Mouse (Mus musculus) adrenal gland, postnatal 4 days (tissue): ENCODE measurements around the gene Prpf3. TPM values are rescaled to one million over a fixed set of nuclear protein-coding genes. Genes with fewer than 3 reads are reported as not detected.
A peak's percentile ranks its signal among the peaks of the same experiment; 100 is the strongest.
"Not testable (repeated sequence)": the region's sequence is repeated elsewhere in the genome, so short reads cannot be mapped to it uniquely, and the experiment has no call there.

Source experiments
- DNase-seq, 2 experiments: peaks; one replicate each; pipeline ENCODE4 v3.0.0; 2021 to 2022; ENCODE audit warnings: low spot score in 2 of 2, mixed read lengths in 2 of 2
- total RNA-seq, 2 experiments: library from RNA; stranded (reverse); gene quantifications; 2 replicates each; pipeline ENCODE4 v1.2.3; 2021

Gene Prpf3
- total RNA-seq, 2 experiments from 2014 or later: 31.9 to 34.7 TPM

DNA sequence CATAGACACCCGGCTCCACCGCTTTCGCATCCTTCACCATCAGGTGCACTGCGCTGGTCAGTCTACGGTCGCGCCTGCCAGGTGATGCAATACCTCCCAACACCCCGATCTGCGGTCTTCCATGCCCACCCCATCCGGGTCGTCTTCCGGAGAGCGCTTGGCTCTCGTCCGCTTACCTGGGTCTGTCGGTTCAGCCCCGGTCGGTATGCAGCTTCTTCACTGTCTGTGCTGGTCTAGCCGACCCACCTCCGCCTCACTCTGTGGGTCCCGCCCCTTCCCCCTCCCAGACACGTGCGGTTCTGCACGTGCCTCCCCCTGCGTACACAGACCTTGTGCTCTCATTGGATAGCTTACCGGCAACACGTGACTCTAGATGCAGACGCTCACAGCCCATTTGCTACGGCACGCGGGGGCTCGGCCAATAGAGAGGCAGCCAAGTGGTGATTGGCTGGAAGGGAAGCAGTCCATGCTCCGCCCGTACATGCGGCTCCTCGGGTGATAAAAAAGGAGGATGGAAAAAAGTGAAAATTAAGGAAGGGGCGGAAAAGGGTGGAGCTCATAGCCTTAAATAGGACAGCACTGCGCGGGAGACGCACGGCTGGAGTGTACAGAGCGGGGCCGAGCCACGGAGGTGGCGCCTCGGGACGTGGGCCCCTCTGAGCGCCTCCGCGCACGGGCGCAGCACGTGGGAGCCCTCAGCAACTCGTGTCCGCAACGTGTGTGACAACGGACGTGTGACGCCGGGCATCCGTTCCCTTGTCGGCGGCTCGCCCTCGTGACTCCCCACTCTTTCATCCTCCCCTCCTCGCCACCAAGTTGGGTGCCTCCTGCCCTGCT is 26.5 kb upstream of the Prpf3 start, which contains the start of gene Ciart:
Gene Ciart (minus strand): TSS at position 273 of the 837 bp plus-strand sequence.
- DNase-seq: peak; percentile 80 to 91

DNA sequence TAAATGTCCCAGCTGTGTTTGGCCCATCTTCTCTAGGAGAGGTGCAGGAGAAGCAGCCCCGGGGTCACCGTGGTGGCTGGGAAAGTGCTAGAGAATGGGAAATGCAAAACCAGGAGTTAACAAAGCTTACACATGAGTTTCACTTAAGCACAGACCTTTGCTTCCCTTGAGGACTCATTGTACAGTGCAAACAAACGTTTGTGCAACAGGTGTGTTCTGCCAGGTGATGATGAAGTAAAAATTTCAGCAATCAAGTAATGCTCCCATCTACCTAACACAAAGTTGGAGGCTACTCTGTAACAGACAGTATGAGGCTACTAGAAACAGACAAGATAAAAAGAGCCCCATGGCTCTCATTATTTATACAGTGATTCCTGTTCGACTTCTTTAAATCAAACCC is 23.4 kb upstream of the Prpf3 start:
- DNase-seq: no peak

DNA sequence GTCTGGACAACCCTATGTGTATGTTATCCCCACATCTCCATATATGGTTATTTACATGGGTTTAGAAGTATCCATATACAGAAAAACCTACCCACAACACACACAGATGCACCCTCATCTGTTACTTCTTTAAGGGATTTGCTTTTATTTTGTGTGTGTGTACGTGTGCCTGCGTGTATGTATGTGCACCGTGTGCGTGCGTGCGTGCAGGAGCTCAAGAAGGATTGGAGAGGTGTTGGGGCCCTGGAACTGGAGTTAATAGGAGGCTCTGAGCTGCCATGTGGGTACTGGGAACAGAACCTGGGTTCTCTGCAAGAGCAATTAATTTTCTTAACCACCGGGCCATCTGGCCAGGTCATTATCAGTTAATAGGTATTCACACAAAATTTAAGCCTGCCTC is 16.4 kb upstream of the Prpf3 start:
- DNase-seq: no peak

DNA sequence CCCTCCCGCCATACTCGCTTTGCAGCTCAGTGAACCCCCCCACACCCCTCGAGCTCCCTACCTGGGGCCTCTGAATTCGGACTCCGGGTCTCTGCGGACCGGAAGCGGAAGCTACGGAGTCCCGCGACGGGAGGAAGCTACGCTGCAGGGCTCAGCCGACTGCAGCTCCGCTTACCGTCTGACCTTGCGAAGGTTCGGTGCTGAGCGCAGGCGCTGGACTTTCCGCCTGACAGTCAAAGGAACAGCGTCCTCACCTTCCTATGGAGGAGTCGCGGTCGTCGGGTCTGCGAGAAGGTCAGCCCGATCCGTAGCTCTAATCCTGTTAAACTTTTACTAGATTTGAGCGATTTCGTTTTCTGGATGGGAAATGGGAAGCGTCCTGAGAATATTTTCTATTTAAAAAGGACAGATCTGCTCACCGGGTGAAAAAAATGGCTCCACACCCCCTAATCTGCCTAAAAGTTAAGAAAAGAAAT is 15.7 kb upstream of the Prpf3 start, which contains the start of gene Mrps21:
Gene Mrps21 (minus strand): TSS at position 128 of the 476 bp plus-strand sequence.
- DNase-seq: peak; percentile 62 to 82

DNA sequence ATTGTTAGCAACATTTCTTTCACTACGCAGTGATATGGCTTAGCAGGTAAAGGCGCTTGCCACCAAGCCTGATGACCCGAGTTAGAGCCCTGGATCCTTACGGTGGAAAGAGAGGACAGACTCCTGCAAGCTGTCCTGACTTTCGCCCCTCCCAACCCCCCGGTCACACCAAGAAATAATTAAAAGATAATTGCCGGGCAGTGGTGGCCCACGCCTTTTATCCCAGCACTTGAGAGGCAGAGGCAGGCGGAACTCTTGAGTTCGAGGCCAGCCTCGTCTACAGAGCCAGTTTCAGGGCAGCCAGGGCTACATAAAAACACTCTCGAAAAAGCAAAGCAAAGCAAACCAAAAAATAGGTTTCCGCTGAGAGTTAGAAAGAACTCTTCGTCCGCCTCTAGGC is 15.3 kb upstream of the Prpf3 start:
- DNase-seq: no peak

DNA sequence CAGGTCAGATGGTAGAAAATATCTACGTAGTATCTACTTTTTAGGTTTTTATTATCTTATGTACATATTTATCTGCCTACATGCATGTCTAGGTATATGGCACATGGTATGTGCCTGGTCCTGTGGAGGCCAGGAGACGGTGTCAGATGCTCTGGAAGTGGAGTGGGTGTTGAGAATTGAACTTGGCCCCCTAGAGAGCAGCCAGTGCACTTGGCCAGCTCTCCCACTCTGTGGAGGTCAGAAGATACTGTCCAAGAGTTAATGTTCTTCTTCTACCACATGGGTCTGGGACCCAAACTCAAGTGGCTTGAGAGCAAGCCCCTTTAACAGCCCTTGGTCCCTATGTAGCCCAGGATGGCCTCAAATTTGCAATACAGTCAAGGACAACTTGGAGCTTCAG is 11.7 kb upstream of the Prpf3 start:
- no peak for DNase-seq

DNA sequence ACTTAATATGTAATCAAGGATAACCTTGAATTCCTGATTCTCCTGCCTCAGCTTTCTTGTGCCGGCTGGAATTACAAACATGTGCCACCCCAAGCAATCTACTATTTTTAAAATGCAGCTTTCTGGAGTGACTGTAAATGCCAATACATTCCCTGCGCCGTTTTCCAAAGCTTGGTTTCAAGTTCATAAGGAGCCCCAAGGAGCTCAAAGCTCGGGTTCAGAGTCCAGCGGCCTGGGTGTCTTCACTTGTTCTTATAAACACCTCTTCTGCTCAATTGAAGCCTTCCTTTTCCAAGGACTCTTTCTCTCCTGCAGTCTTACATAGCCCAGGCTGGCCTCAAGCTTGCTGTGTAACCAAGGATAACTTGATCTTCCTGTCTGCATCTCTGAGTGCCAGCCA is 10.4 kb upstream of the Prpf3 start:
- DNase-seq: no peak

DNA sequence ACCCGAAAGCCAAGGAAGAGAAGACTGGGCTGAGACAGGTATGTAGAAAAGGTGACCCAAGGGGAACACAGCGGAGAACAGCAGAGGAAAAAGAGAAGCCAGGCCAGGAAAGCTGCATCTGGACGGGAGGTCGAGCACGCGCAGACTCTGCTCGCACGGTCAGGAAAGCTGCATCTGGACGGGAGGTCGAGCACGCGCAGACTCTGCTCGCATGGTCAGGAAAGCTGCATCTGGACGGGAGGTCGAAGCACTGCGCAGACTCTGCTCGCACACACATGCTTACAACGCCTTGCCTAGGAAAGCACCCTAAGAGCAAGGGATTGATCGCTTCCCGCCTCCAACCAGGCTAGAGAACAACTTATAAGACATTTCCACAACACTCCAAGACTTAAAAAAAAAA is 9.9 kb upstream of the Prpf3 start:
- DNase-seq: no peak

DNA sequence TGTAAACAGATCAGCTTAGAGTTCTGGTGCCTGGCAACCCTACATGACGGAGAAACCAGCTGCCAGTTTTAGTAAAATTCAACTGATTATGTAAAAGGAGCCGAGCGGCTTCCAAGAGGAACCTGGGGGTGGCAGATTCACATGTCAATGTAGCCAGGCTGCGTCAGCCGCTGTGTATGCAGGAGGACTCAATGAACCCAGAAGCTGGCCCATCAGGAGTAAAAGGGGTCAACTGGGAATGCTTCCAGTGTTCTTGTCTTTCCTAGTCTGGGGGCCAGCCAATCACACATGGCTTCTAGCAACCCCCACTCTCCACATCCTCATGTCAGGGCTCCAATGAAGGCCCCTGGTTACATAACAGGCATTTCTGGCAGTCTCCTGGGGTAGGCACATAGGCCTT is 9.4 kb upstream of the Prpf3 start:
- no peak for DNase-seq

DNA sequence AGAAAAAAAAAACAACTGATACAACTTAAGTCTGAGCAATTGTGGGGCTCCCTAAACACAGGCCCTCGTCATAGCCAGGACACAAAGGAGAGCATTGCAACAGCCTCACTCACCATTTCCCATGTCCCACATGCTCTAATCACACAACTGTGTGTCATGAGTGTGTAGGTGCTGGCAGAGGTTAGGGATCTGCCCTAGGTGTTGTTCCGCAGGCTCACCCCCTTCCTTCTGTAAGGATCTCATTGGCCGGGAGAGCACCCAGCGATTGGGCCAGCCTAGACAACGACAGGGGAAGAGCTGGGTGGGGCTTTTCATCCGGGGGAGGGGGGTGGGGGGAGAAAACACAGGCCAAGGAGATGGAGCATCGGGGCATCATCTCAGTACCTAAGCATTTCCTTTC is 7.9 kb upstream of the Prpf3 start:
- no peak for DNase-seq

DNA sequence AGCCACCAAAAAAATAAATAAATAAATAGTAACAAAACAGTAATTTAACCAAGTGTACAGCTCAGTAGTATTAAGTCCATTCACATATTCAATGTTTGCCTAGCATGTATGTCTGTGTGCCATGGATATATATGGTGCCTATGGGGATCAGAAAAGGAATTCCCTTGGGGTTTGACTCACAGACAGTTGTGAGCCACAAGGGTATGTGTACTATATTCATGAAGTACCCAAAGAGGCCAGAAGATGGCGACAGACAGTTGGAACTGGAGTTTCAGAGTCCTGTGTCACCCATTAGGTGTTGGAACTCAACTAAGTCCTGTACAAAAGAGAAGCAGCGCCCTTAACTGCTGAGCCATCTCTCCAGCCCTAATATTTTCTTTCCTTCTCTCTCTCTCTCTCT is 6.1 kb upstream of the Prpf3 start:
- peak in 1 of 2 experiments; percentile 45 for DNase-seq

DNA sequence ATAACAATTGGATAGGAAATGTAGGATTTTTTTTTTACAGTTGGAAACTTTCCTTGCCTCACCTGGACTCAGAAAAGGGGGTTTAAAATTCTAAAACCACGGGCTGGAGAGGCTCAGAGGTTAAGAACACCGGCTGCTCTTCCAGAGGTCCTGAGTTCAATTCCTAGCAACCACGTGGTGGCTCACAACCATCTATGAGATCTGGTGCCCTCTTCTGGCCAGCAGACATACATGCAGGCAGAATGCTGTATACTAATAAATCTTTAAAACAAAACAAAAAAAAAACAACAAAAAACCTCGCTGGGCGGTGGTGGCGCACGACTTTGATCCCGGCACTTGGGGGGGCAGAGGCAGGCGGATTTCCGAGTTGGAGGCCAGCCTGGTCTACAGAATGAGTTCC is 5.5 kb upstream of the Prpf3 start:
- no peak for DNase-seq

DNA sequence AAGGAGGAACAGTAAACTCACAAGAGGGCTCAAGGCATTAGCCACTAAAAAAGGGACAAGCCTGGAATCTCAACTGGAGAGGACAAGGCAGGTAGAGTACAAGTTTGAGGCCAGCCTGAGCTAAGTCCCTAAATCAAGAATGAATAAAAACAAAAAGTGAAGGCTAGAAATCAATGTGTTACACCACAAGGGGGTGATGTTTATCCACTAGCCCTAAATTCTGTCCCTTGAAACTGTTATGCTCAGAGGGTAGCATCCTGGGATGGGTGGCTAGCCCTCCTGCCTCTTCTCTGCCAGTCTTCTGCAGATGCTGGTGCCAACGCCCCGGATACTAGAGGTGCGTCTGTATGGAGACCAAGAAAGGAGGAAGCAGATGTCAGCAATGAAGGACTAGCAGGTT is 4.6 kb upstream of the Prpf3 start:
- DNase-seq: no peak

DNA sequence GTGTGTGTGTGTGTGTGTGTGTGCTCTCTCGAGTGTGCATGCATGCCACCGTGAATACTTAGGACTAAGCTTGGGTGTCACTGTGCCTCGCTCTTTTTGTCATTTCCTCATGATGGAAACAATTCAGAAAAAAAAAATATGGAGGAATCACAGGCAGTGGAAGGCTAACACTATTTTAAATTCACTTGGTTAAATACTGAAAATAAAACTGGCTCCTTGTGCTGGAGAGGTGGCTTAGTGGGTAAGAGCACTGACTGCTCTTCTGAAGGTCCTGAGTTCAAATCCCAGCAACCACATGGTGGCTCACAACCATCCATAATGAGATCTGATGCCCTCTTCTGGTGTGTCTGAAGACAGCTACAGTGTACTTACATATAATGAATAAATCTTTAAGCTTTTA is 2.6 kb upstream of the Prpf3 start:
- DNase-seq: not testable (repeated sequence)

DNA sequence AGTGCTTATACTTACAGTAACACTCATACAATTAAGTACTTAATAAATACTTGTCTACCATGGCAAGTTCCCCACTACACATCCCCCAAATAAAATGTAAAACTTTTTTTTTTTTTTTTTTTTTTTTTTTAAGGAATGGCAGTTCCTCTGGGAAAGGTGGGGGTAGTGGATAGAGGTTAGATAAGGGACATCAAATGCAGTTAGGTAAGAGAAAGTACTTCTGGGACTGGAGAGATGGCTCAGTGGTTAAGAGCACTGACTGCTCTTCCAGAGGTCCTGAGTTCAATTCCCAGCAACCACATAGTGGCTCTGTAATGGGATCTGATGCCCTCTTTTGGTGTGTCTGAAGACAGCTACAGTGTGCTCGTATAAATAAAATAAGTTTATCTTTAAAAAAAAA is 1.4 kb upstream of the Prpf3 start:
- DNase-seq: not testable (repeated sequence)

DNA sequence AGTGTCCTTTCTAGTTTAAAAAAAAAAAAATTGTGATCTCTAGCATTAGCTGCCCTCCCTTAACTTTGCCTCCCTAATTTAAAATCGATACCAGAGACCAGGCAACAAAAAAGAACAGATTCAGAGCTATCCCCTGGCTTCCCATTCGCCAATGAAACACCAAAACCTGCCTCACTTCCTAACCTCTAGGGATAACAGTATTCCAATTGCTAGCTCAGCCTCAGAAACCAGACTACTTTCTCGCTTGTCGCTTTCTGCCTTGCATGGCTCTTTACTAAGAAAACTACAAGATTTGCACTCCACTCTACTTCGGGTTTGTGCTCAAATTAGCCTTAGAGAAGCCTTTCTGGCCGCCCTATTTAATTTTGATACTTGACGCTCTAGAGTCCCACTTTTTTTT is 430 bp upstream of the Prpf3 start:
- no peak for DNase-seq

DNA sequence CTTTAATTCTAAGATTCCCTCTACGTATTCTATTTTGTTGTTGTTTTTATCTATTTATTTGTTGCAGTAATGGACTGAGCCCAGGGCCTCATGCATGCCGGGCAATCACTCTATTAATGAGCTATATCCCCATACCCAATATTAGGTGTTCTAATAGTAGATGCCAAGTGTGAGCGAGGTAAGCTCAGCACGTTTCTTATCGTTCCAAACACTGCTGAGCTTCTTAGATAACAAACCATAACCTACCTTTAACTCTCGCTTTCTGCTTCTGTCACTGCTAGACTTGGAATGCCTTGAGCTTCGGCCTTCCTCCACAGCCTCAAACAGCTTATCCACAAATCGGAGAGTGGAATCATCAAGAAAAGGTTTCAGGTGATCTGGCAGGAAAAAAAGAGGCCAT is 4.4 kb downstream of the Prpf3 start:
- no peak for DNase-seq

DNA sequence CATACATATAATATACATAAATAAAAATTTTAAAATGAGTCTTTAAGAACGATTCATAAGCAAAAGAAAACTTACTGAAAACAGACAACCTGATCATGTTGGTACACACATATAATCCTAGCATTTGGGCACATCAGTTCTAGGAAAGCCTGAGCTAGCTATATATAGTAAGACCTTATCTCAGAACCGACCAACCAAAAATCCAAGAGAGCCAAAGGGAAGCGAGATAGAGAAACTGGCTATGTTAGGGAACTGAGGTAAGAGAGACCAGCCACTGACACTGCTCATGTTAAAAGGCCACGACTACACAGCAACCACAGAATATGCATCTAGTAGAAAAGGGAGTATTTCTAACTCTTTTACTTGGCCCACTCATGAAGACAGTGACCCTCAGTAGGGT is 5.1 kb downstream of the Prpf3 start:
- DNase-seq: no peak

DNA sequence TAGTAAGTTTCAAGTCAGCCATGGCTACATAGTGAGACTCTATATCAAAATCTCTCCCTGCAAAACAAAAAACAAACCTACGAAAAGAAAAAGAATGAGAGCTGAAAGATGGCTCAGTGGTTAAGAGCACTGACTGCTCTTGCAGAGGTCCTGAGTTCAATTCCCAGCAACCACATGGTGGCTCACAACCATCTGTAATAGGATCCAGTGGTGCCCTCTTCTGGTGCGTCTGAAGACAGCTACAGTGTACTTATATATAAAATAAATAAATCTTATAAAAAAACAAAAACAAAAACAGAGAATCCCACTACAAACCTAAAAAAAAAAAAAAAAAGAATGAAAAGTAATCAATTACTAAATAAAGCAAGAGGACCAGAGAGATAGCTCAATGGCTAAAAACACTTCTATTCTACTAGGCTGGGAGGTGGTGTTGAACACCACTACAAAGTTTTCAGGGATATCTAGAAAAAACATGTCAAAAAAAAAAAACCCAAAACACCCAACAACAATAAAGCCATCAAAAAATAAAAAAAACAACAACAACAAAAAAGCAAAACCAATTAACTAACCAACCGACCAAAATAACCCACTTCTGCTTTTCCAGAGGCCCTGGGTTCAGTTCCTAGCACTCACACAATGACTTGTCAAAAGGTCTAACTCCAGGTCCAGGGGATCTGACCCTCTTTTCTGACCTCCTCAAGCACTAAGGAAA is 13.0 kb downstream of the Prpf3 start:
- no peak for DNase-seq

DNA sequence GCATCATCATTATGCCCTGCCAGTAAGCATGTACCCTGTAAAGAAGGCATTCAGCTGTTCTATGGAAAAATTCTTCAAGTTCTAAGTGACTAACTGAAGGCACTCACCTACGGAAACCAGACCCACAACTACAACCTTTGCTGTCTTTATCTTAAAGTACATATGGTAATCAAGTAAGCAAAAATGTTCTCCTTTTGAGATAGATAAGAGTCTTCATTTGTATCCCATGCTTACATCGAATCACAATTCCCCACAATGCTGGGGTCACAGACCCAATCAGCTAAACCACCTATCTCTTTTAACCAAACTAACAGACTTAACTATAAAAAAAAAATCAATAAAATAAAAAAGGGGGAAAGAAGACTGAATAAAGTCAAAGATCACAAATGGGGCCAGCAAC is 16.4 kb downstream of the Prpf3 start:
- DNase-seq: no peak

DNA sequence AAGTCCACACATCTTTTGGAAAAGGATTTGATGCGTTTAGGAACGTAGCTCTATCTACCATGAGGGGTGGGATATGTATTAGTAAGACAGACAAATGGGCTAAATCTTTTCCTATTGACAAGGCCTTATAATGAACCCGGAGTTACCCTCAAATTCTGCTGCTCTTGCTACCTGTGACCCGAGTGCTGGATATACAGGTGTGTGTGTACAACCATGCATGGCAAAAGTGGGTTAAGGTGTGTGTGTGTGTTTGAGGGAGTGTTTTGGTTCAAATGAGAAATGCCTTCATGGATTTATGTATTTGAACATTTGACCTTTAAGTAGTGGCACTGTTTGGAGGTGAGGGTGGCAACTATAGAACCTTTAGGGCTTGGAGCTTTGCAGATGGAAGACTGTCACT is 26.6 kb downstream of the Prpf3 start:
- no peak for DNase-seq

DNA sequence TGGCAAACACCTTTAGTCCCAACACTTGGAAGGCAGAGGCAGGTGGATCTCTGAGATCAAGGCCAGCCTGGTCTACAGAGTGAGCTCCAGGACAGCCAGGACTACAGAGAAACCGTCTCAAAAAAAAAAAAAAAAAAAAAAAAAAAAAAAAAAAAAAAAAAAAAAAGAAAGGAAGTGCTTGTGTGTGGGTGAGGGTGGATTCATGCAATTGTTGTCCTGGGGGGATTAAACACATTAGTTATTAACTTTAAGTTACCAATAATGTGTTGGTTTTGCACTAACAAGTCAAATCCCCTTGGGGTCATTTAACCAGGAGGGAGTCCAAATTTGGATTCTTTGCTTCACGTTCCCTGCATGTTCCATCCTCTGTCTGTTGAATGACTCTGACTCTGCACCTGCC is 29.4 kb downstream of the Prpf3 start:
- DNase-seq: no peak
